Mouse (Mus musculus) frontal cortex, postnatal 10 days (tissue): ENCODE data around the gene Traf3ip2.

ENCODE experiments used
- DNase-seq, 2 experiments: peaks; one replicate each; pipeline ENCODE4 v3.0.0; 2022; ENCODE audit warnings: low spot score in 2 of 2, mixed read lengths in 1 of 2

The Traf3ip2 gene

DNA sequence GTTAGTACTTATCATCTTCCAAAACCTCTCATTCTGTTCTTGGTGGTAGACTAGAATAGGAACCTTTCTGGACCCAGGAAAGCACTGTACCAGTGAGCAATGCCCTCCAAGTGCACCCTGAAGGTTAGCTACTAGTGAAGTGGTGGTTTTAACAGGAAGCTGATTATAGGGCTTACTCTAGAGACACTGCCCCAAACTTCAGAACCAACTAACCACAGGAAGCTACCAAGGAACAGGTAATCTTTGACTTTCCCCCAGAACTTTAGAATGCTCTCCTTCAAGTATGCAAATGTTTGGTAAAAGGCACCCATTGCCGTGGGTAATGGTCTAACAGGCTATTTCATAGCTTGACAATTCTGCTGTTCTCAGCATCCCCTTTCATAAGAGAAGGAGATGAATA, 12.6 kb upstream of the Traf3ip2 start:
- DNase-seq: no peak

- no peak for DNase-seq
These were observed 11.7 kb upstream of the Traf3ip2 start for GRCm38 (mm10) chr10:39601068-39601467.

- no peak for DNase-seq
These were observed 6.3 kb upstream of the Traf3ip2 start for GRCm38 (mm10) chr10:39606434-39606833.

DNA sequence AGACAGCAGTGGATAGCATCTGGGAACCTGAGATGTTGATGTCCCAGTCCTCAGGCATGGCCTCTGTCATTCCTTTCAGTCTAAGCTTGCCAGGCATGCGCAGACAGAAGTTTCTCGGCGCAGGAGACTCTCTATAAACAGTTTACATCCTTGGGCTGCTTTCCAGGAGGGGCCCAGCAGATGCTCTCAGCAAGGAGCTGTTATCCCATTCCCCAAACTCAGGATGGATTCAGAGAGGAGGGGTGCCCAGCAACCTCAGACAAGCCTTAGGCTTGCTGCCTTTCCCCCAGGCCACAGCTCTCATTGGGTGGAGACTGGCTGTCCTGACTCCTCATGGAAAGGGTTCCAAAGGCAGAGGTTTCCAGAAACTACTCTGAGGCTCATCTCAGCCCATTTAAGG, 1.5 kb upstream of the Traf3ip2 start:
- DNase-seq: no peak

GRCm38 (mm10) chr10:39612131-39612530, 603 bp upstream of the Traf3ip2 start:
- no peak for DNase-seq

- DNase-seq: no peak
These were observed 476 bp downstream of the Traf3ip2 start for GRCm38 (mm10) chr10:39612989-39613831.

DNA sequence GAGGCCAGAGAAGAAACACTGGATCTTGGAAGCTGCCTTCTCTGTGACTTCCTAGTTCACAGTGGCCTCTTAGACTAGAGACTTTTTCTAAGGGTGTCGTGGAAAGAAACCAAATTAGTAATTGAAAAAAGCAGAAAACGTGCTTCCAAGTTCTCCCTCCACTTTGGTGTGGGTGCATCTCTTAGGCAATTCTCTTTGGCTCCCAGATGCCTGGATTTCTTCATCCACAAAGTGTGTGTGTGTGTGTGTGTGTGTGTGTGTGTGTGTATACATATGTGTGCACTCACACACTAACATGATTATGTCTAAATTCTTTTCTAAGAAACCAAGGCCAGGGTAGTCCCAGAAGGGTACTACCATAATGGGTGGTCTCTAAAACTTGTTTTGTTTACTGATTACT, 1.2 kb downstream of the Traf3ip2 start:
- DNase-seq: no peak

DNA sequence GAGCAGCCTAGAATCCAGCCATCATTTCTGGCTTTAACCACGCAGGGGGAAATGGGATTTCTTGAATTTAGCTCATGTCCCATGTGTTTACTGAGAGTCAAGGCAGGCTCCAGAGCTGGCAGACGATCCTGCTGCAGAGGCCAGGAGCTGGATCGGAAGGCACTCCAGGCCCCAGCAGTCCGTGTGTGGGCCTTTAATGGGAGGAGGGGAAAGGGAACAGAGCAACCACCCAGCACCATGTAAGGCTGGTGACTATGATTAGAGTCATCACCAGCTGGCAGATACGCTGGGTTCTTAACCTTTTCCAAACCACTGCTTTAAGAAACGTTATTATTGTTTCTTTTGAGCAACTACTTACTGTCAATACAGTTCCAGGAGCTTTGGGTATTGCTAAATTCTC, 1.9 kb downstream of the Traf3ip2 start:
- no peak for DNase-seq

- DNase-seq: no peak
These were observed 2.9 kb downstream of the Traf3ip2 start for GRCm38 (mm10) chr10:39615531-39616229.

DNA sequence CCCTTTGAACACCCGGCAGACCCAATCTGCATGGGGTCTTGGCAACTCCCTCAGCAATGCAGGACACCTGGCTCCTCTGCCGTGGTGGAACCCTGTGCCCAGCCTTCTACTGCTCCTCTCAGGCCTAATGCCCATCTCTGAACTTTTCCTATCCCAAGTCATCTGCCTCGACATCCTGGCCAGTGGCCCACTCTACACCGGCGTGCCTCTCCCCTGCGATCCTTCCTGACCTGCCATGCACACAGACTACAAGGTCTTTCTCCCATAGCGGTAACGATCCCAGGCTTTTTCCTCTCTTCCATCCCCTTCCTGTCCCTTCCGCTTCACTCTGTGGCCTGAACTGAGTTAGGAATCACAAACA, 3.5 kb downstream of the Traf3ip2 start:
- no peak for DNase-seq

GRCm38 (mm10) chr10:39616626-39617025, 3.9 kb downstream of the Traf3ip2 start:
- no peak for DNase-seq

DNA sequence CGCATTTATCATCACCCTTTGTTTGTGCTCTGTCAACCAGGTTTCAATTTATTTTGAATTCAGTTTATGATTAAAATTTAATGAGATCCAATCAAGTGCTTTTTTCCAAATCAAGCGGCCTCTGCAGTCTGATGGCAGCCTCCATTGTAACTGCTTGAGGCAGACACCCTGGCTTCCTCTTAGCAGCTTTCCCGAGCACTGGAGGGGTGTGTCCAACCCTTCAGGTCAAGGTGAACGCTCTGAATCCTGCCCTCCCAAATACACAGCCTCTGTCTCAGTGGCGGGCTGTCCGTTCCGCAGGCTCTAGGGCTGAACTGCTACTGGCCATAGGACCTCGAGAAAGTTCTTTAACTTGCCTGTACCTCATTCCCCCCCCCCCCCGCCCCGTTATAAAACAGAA, 5.7 kb downstream of the Traf3ip2 start:
- DNase-seq: no peak

GRCm38 (mm10) chr10:39620626-39621025, 7.9 kb downstream of the Traf3ip2 start:
- DNase-seq: no peak

DNA sequence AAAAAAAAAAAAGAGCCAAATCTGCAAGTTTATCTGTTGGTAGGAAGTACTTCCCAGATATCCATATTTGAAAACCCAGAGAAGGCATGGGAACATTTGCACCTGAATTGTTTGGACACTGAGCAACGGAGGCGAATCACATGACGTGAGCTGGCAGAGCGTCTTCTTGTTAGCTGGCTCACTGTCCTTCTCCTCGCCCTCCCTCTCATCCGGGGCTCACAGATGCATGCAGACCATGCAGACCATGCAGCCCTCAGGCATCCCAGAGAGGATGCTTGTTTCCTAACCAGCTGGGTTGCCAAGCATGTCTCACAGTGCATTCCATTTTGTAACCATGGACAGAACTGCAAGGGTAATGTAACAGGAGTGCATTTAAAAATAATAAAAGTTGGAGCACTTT, 11.1 kb downstream of the Traf3ip2 start:
- DNase-seq: no peak

GRCm38 (mm10) chr10:39624837-39625625, 12.3 kb downstream of the Traf3ip2 start:
- no peak for DNase-seq

DNA sequence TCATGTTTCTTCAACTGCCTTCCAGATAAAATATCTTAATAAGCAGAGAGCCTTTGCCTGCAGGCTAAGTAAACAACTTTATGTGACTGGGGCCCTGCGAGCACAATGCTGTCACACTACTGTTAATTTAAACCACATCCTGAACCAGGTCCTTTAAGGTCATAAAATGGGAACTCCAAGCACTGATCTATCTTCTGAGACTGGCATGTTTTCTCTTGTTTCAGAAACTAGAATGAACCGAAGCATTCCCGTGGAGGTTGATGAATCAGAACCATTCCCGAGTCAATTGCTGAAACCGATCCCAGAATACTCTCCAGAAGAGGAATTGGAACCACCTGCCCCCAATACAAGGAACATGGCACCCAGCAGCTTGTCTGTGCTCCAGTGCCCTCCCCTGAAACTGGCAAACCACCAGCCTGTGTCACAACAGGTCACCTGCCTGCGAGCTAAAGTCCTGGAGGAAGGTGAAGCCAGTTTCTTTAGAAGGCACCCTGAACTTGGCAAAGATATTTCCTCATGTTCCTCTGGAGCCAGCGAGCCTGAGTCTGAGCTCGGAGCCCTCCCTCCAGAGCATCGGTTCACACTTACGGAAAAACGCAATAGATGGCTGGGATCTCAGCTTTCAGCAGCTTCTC, 13.0 kb downstream of the Traf3ip2 start:
- no peak for DNase-seq

- DNase-seq: no peak
These were observed 13.6 kb downstream of the Traf3ip2 start for GRCm38 (mm10) chr10:39626376-39626775.

GRCm38 (mm10) chr10:39628799-39629517, 16.2 kb downstream of the Traf3ip2 start:
- DNase-seq: no peak

- DNase-seq: peak; percentile 57 to 71
These were observed 17.2 kb downstream of the Traf3ip2 start for GRCm38 (mm10) chr10:39629746-39630552.

- no peak for DNase-seq
These were observed 18.1 kb downstream of the Traf3ip2 start for GRCm38 (mm10) chr10:39630811-39631210.
